Mouse (Mus musculus) fibroblast of lung, adult 2 months (primary cell): ENCODE data around the gene Luc7l3.

ENCODE experiments used
- DNase-seq: peaks from one replicate; pipeline ENCODE4 v3.0.0-alpha.2; 2011; ENCODE audit warnings: low read depth

Gene Luc7l3

DNA sequence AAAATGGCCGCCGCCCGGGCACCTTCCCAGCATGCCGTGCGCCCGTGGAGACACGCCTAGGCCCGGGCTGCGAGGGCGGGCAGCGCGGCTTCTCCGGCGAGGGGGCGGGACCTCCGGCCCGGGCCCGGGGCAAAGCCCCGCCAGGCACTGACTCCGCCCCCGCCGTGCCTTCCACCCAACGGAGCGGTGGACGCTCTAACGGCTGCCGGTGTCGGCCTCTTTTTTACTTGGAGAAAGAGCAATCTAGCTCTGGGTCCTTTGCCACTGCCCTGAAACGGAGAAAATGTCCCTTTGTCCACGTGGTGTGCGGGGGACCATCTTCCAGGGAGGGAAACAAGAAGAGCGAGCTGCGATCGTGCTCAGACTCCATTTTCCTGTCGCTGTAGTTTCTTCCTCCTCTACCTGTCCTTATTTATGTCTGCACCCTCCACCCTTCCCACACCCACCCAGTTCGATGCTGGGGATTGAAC is at the start of gene Luc7l3:
Gene Luc7l3, minus strand, starts transcription at position 58 of the 470 bp plus-strand sequence.
- no peak for DNase-seq

GRCm38 (mm10) chr11:94370809-94371208 is 49.0 kb upstream of the Luc7l3 start:
- DNase-seq: no peak

DNA sequence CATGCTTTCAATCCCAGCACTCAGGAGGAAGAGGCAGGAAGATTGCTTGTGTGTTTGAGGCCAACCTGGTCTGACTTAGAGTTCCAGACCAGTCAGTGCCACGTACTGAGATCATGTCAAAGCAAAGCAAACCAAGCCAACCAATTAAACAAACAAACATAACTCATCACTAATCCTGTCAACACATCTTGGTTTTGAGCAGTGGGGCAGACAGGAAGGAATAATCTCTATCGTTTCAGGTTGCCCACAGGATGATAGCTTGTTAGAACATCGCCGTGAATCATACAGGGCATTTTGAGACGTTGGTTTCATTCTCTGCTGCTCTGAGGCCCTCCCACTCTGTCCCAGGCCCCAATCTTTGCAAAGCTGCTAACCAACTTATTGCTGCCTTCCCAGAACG is 48.2 kb upstream of the Luc7l3 start:
- DNase-seq: no peak

DNA sequence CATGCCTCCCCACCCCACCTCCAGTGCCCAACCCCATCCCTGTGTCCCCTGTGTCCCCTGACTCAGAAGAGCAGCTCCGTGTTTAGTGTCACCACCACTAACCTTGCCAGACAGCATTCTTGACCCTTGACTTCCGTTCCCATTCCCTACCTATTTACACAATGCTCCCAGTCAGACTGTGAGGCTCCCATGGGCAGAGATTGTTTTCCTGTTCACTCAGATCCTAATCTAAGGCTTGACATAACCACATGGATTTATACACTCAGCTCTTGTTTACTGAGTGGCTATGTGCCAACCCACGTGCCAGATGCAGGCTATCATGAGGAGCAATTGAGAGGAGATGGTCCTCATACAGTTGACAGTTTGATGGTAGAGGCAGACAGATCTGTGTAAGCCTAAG is 43.6 kb upstream of the Luc7l3 start:
- no peak for DNase-seq

DNA sequence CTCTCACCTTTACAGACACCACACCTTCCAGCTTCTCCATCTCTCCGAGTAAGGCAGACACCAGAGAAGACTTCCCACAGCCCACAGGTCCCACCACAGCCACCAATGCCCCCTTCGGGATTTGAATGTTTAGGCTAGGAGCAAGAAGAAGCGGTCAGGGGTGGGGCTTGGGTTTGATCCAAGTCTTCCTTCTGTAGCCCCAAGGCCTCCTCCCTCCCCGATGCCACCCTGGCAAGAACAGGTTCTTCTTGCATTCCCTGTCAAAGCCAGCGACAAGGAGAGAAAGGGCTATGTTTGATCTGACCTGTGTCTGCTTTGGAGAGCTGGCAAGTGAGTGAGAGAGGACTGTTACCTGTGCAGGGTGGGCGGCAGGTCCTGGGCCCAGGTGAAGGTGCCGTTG is 41.9 kb upstream of the Luc7l3 start:
- no peak for DNase-seq

GRCm38 (mm10) chr11:94362101-94362500 is 40.3 kb upstream of the Luc7l3 start:
- DNase-seq: no peak

GRCm38 (mm10) chr11:94361166-94361870 is 39.5 kb upstream of the Luc7l3 start:
- DNase-seq: no peak

GRCm38 (mm10) chr11:94359168-94359567 is 37.4 kb upstream of the Luc7l3 start:
- DNase-seq: no peak

- DNase-seq: no peak
Measured at GRCm38 (mm10) chr11:94355521-94356217, 33.9 kb upstream of the Luc7l3 start.

- no peak for DNase-seq
Measured at GRCm38 (mm10) chr11:94351094-94351493, 29.3 kb upstream of the Luc7l3 start.

GRCm38 (mm10) chr11:94350337-94350736 is 28.5 kb upstream of the Luc7l3 start:
- no peak for DNase-seq

GRCm38 (mm10) chr11:94349839-94350238 is 28.1 kb upstream of the Luc7l3 start:
- no peak for DNase-seq

- no peak for DNase-seq
Measured at GRCm38 (mm10) chr11:94347063-94347575, 25.3 kb upstream of the Luc7l3 start.

DNA sequence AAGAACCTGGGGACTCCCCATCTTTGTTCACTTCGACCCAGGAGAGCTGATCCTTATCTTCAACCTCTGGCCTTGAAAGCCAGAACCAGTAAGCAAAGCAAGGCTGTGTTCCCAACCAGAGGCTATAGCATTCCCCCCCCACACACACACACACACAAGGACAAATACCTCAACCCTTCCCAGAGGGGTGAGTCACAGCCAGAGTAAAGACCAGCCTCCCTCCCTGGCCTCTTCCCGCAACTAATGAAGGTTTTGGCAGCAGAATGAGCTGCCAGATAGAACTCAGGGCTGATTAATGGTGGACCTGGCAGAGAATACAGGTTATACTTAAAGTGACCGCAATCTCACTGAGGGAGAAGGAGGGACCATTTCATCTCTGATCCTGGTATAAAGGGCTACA is 24.8 kb upstream of the Luc7l3 start:
- peak; percentile 79 for DNase-seq

DNA sequence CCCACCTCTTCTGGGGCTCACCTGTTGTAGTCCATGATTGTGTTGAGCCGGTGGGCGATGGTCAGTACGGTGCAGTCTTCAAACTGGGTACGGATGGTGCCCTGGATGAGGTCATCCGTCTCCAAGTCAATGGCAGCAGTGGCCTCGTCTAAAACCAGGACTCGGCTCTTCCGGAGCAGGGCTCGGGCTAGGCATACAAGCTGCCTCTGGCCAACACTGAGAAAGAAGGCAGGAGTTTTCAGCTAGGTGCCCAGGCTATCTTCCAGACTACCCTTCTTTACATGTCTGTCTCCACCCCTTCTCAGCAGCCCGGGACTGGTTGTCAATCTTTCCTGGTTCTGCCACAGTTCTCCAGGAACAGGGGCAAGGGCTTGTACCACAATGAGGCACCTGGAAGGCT is 24.1 kb upstream of the Luc7l3 start:
- DNase-seq: no peak

DNA sequence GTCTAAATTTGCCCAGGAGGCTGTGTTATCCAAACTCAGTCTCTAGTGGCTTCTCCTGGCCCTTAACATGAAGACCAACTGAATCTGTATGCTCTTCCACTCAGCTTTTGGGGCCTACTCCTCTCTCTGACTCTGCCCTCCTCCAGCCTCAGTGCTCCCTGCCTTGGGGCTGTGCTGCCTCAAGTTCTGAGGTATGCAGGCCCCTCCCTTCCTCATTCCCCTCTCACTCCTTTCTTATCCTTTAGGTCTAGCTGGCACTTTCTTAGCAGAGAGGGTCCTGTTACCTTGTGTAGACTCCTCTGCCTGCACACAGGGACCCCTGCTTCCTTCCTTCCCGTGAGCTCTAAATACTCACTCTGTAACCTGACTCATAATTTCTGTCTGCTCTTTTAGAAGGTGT is 22.7 kb upstream of the Luc7l3 start:
- no peak for DNase-seq

GRCm38 (mm10) chr11:94343955-94344358 is 22.2 kb upstream of the Luc7l3 start:
- DNase-seq: no peak

DNA sequence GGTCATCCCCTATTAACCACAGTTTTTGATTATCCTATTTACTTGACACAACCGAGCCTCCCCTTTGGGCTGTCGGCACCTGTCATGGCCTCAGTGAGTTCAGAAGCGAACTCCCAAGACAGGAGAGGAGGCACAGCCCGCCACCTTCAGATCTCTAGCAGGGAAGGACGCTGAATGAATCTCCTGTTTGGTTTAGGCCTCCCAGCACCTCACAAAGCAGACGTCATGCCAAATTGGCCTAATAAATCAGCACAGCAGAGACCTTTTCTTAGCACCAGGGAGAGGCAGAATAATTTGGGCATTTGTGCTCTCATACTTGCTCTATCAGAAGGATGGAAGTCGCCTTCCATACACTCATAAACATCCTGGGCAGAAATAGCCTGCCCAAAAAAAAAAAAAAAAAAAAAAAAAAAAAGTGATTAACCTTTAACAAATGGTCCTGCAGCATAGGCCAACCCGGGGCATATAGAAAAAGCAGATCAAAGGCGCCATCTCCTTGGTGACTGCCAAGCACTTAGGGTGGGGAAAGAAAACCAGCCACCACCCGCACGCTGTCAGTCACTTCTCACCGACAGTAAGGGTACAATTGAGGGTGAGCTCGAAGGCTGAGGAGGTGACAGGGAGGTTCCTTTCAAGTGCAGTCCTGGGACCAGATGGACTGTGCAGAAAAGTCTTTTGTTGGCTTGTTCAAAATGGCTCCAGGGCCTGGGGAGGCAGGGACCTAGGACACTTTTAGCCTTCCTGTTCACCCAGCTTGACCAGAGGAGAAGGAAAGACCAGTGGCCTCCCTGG is 20.5 kb upstream of the Luc7l3 start:
- no peak for DNase-seq

- DNase-seq: no peak
Measured at GRCm38 (mm10) chr11:94340948-94341933, 19.5 kb upstream of the Luc7l3 start.

GRCm38 (mm10) chr11:94339732-94340585 is 18.2 kb upstream of the Luc7l3 start:
- no peak for DNase-seq
